Mouse (Mus musculus) G1E (cell line): ENCODE results near the gene Mier1. TPM values are rescaled to one million over a fixed set of nuclear protein-coding genes. Genes with fewer than 3 reads are reported as not detected.
A peak's percentile ranks its signal among the peaks of the same experiment; 100 is the strongest.

Experiments
- ATAC-seq: 2 replicates; pipeline ENCODE4 v1.8.0; 2016; ENCODE audit warnings: mild to moderate bottlenecking; ENCODE audit not compliant: insufficient number of reproducible peaks, poor library complexity, low FRiP score, severe bottlenecking; ENCODE audit errors: extremely low read depth
- DNase-seq: peaks from one replicate; pipeline ENCODE4 v3.0.0; 2012; ENCODE audit warnings: low spot score
- H3K27me3 ChIP-seq: 2 replicates; pipeline ENCODE4 v1.6.1; 2012; ENCODE audit warnings: mild to moderate bottlenecking, low read length, inconsistent platforms; ENCODE audit not compliant: insufficient read depth
- H3K36me3 ChIP-seq: replicated peaks from 2 replicates; pipeline ENCODE3; 2012; ENCODE audit warnings: mild to moderate bottlenecking, inconsistent platforms
- H3K4me1 ChIP-seq: 2 replicates; pipeline ENCODE4 v1.6.1; 2012; ENCODE audit warnings: low read depth, low read length, inconsistent platforms, mixed read lengths; ENCODE audit not compliant: insufficient read depth
- H3K4me3 ChIP-seq: 2 replicates; pipeline ENCODE4 v1.5.1; 2012; ENCODE audit warnings: low read depth, mild to moderate bottlenecking, inconsistent platforms, low read length, moderate library complexity, mixed read lengths
- H3K9me3 ChIP-seq: replicated peaks from 2 replicates; pipeline ENCODE4 v1.6.1; 2012; ENCODE audit warnings: inconsistent platforms
- CTCF ChIP-seq: IDR thresholded peaks from 2 replicates; pipeline ENCODE4 v1.5.1; 2012; ENCODE audit warnings: low read depth, low read length, inconsistent platforms, mixed read lengths
- GATA1 ChIP-seq: IDR thresholded peaks from 2 replicates; pipeline ENCODE4 v1.6.1; 2012; ENCODE audit warnings: borderline replicate concordance, low read length, inconsistent platforms, mixed read lengths
- GATA2 ChIP-seq: IDR thresholded peaks from 2 replicates; pipeline ENCODE4 v1.6.1; 2012; ENCODE audit warnings: low read depth, low read length, inconsistent platforms, borderline replicate concordance
- POLR2AphosphoS5 ChIP-seq: IDR thresholded peaks from 2 replicates; pipeline ENCODE4 v1.6.1; 2012; ENCODE audit warnings: low read depth, low read length, inconsistent platforms; ENCODE audit not compliant: insufficient replicate concordance
- TAL1 ChIP-seq: conservative IDR thresholded peaks from 2 replicates; pipeline ENCODE4 v1.6.1; 2012; ENCODE audit warnings: low read depth, low read length, inconsistent platforms, mixed read lengths
- polyA plus RNA-seq: library from polyadenylated mRNA; stranded (reverse); fragments of >175 nt; gene quantifications from 2 replicates; pipeline ENCODE4 v1.2.3, GENCODE M21; 2012
- total RNA-seq, 2 experiments: library from RNA; stranded (forward) in 1 of 2; stranded (reverse) in 1 of 2; fragments of 200-1000 nt in 1 of 2; fragments of >200 nt in 1 of 2; fragmentation: Nextera tagmentation in 1 of 2; gene quantifications; 2 replicates each; pipeline ENCODE4 v1.2.3; 2014 to 2017

Gene Mier1
- total and polyA plus RNA-seq, 3 experiments = 17.8 to 107 (median 74.0) TPM

DNA sequence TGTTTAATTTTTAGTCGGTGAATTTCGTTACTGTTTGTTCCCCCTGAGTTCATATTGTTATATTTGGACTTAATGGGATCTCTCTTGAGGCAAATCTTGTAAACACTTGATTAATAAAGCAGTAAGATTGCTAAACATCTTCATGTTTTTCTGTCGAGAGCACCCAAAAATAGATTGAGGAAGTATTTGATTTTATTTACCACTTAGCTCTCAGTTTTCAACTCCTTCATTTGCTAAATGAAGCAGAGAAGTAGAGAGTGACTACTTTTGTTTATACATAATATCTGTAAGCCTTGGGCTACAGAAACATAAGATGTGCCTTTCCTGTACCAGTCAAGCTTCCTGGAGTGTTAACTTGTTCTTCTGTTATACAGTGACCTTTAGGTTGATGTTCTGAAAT, 6.2 kb downstream of the Mier1 start:
- TF ChIP-seq CTCF (no peak), POLR2AphosphoS5 (no peak), GATA1 (no peak), GATA2 (no peak), TAL1 (no peak)
- Histone ChIP-seq H3K27me3 (no peaks in the 10 kb centered on the region), H3K36me3 (peaks cover 15% of the 10 kb centered on the region), H3K4me1 (peaks cover 30% of the 10 kb centered on the region), H3K9me3 (no peaks in the 10 kb centered on the region), H3K4me3 (peak overlapping the region; percentile 82)
- ATAC-seq = no peak
- DNase-seq = no peak

DNA sequence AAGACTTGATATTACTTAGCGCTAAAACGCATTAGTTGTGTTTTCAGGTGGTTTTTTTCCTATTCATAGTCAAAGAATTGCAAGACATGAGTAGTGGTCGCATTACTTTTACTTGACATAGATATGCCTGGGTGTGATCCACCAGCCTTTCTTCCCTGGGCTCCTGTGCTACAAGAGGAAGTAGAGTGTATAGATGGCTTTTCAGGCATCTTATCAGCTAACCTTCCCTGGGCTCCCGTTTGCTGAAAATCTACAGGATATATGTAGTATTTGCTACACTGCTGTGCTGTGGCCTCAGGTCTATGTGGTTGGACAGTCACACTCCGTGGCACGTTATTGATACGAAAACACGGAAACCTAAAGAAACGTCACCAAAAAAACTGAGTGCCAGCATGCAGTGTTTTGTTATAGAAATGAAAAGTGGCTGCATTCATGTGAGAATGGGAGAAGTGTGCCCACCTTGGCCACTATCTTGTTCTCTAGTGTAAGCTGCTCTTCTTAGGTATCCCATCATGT, 6.7 kb downstream of the Mier1 start:
- Histone ChIP-seq H3K27me3 (no peaks in the 10 kb centered on the region), H3K9me3 (no peaks in the 10 kb centered on the region), H3K4me1 (peaks cover 27% of the 10 kb centered on the region), H3K36me3 (peaks cover 15% of the 10 kb centered on the region), H3K4me3 (peak overlapping the region; percentile 82; the same call in 1 of the 2 replicates)
- ATAC-seq (peak; percentile 38; the same call in 1 of the 2 replicates), DNase-seq (no peak)
- no peak for TF ChIP-seq POLR2AphosphoS5
- no peak for TF ChIP-seq GATA1
- TF ChIP-seq GATA2 = no peak
- TF ChIP-seq CTCF = no peak
- no peak for TF ChIP-seq TAL1

DNA sequence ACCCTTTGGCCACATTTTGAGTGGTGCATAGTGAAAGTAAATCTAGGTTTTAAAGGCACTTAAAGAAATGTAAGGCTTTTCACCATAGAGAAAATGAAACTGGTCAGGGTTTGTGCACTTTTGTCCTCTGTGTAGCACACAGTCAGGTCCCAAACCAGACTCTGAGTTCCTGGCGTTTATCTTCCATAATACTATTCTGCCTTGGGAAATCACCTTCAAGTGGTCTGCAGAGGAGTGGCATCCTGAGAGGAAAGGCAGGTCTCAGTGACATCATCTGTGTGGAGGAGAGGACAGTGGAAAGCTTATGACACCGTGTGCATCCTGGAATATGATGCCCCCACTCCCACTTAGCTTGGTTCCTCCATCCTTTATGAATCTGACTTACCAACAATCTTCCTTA, 8.9 kb downstream of the Mier1 start:
- ATAC-seq = no peak
- H3K4me3 ChIP-seq = peak overlapping the region; percentile 27; the same call in 1 of the 2 replicates

DNA sequence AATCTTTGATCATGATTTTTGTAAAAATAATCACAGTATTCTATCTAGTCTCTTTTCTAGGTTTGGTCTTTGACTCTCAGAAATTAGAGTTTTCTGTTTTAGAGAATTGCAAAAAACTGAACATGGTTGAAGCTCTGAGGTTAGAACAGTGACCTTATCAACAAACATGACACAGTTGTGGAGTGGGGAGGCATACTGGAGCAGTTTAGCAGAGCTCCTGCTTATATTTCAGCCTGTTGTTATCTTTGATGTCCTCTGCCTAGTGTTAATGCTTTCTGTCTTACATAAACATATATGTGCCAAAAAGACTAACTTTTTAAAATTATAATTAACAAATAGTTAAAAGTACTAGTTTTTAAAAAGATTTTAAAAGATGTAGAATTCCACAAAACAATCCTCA, 9.4 kb downstream of the Mier1 start:
- DNase-seq (no peak), ATAC-seq (no peak)
- no peak for TF ChIP-seq POLR2AphosphoS5
- no peak for TF ChIP-seq GATA2
- no peak for TF ChIP-seq TAL1
- no peak for TF ChIP-seq GATA1
- no peak for TF ChIP-seq CTCF
- H3K4me1 ChIP-seq = peaks cover 31% of the 10 kb centered on the region
- H3K36me3 ChIP-seq = peaks cover 14% of the 10 kb centered on the region
- H3K4me3 ChIP-seq = no peak overlapping the region
- no peaks in the 10 kb centered on the region for H3K27me3 ChIP-seq
- no peaks in the 10 kb centered on the region for H3K9me3 ChIP-seq

More for the DNA sequence above, 8.9 kb downstream of the Mier1 start:
- Histone ChIP-seq H3K27me3 (no peaks in the 10 kb centered on the region), H3K4me1 (peaks cover 30% of the 10 kb centered on the region), H3K9me3 (no peaks in the 10 kb centered on the region), H3K36me3 (peaks cover 12% of the 10 kb centered on the region)
- no peak for TF ChIP-seq GATA1
- no peak for TF ChIP-seq TAL1
- TF ChIP-seq POLR2AphosphoS5 = no peak
- no peak for TF ChIP-seq CTCF
- no peak for TF ChIP-seq GATA2
- DNase-seq = no peak

DNA sequence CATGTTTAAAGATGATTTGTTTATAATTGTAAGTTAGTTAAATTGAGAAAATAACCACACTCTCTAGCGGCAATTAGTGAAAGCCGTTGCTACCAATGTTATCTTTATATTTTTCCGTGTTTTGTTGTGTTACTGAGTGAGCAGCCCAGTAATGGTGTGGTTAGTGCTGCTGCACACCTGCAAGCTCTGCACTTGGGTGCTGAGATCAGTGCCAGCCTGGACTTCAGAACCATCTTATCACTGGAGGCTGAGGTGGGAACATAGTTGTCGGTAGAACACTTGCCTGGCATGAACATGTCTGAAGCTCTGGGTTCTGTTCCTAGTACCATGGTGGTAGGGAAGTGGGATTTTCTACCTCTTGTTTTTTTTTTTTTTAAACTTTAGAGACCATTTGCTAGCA, 12.3 kb downstream of the Mier1 start:
- Histone ChIP-seq H3K36me3 (peaks cover 30% of the 10 kb centered on the region), H3K4me1 (peaks cover 22% of the 10 kb centered on the region), H3K27me3 (no peaks in the 10 kb centered on the region), H3K4me3 (no peak overlapping the region), H3K9me3 (no peaks in the 10 kb centered on the region)
- TF ChIP-seq GATA1 (no peak), POLR2AphosphoS5 (no peak), TAL1 (no peak), GATA2 (no peak), CTCF (no peak)
- DNase-seq = no peak
- no peak for ATAC-seq

DNA sequence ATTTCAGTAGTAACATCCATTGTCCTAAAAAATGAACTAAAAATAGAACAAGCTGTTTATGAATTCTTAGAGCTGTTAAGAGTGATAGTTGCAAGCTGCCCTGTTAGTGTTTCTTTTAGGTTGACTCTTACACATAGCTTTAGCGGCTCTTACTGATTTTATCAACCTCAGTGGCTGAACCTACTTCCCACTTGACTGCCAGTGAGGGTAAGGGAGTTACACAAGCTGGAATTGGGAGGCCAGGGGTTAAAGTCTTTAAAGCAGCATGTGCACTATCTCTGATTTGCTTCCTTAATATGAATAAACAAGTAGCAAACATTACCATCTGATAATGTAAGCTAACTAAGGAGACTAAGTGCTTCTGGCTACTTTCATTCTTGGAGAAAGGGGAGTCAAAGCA, 22.8 kb downstream of the Mier1 start:
- peaks cover 4% of the 10 kb centered on the region for H3K4me1 ChIP-seq
- H3K36me3 ChIP-seq = peaks cover 59% of the 10 kb centered on the region
- DNase-seq (no peak), ATAC-seq (peak; percentile 58)
- no peaks in the 10 kb centered on the region for H3K27me3 ChIP-seq
- H3K9me3 ChIP-seq = no peaks in the 10 kb centered on the region
- TF ChIP-seq TAL1 = no peak
- TF ChIP-seq GATA1 = no peak
- TF ChIP-seq POLR2AphosphoS5 = no peak
- no peak for TF ChIP-seq GATA2
- no peak for TF ChIP-seq CTCF
- no peak overlapping the region for H3K4me3 ChIP-seq
